Mouse (Mus musculus): ENCODE data around the gene Qpctl.
"Not testable (repeated sequence)": the region's sequence is repeated elsewhere in the genome, so short reads cannot be mapped to it uniquely, and the experiment has no call there.

Qpctl gene

GRCm38 (mm10) chr7:19162928-19163327 lies 13.8 kb upstream of the Qpctl start:
- no peak for DNase-seq

DNA sequence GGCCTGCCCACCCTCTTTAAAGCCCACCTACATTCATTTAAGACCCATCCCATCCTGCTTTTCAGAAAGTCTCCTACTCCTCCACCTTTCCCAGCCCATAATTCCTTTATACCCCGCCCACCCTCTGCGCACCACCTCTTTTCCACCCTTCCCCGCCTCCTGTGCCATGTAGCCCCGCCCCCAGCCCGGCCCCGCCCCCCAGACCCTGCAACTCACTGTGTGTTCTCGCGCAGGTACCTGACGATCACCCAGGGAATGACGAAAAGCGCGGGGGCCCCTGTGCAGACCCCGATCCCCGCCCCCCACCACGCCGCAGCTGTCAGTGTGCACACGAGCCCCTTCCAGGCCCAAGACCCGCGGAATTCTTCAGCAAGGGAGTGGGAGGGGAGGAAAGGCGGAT lies 11.0 kb upstream of the Qpctl start:
- no peak for DNase-seq

DNA sequence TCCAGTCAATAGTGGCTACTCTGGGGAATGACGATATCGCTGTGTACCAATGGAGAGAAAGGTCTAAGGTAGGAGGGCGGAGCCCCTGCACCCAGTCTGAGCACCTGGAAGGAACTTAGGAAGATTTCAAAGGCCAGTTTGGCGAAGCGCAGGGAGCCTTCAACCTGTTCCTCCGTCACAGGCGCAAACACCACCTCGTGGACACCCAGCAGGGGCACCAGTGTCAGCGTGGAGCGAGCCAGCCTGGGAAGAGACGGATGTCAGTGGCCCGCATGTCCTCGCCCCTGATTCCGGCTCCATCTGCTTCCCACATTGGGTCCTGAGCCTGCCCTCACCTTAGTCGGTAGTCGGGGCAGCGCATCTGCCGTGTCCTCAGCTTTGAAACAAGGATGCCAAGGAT lies 10.3 kb upstream of the Qpctl start:
- DNase-seq = peak in 1 of 2 experiments; percentile 25

GRCm38 (mm10) chr7:19158601-19159000 lies 9.5 kb upstream of the Qpctl start:
- no peak for DNase-seq

- peak; percentile 95 to 97 for DNase-seq
These were observed 8.2 kb upstream of the Qpctl start for GRCm38 (mm10) chr7:19157160-19157800.

GRCm38 (mm10) chr7:19155825-19156475 lies 6.9 kb upstream of the Qpctl start:
- DNase-seq = peak in 1 of 2 experiments; percentile 25

DNA sequence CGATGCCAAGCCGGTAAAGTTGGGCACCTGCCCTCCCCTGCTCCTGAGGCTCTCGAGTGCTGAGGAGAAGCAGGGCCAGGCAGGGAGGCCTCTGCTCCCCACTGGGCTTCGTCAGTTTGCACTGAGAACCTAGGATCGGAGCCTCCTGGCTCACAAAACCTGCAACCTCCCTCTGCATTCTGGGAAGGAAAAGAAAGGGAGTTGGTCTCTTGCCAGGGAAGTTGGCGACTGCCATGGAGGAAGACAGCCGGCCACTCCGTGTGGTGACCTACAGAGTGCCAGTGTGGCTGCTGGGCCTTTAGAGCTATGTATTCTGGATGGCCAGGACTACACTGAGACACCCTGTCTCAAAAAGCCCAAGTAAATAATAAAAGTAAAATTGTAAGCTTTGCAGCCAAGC lies 5.7 kb upstream of the Qpctl start:
- DNase-seq = no peak

DNA sequence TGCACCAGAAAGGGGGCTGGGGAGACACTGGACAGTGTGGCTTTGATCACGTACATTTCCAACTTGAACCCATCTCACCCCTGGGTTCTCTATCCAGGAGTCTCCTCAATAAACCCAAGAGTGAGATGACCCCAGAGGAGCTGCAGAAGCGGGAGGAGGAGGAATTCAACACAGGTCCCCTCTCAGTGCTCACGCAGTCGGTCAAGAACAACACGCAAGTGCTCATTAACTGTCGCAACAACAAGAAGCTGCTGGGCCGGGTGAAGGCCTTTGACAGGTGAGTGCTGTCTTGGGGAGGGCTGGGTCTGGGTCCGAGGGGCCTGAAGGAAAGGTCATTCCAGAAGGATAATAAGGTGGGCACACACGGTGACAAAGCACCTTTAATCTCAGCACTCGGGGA lies 2.0 kb upstream of the Qpctl start:
- DNase-seq = not testable (repeated sequence)

GRCm38 (mm10) chr7:19149626-19150025 lies 535 bp upstream of the Qpctl start, which contains the start of gene Snrpd2:
TSS of gene Snrpd2 (plus strand) at chr7:19149722.
- DNase-seq = peak; percentile 97 to 98

GRCm38 (mm10) chr7:19148180-19148874 lies 764 bp downstream of the Qpctl start:
- no peak for DNase-seq

- no peak for DNase-seq
These were observed 1.5 kb downstream of the Qpctl start for GRCm38 (mm10) chr7:19147497-19148045.

- no peak for DNase-seq
These were observed 2.3 kb downstream of the Qpctl start for GRCm38 (mm10) chr7:19146793-19147192.

DNA sequence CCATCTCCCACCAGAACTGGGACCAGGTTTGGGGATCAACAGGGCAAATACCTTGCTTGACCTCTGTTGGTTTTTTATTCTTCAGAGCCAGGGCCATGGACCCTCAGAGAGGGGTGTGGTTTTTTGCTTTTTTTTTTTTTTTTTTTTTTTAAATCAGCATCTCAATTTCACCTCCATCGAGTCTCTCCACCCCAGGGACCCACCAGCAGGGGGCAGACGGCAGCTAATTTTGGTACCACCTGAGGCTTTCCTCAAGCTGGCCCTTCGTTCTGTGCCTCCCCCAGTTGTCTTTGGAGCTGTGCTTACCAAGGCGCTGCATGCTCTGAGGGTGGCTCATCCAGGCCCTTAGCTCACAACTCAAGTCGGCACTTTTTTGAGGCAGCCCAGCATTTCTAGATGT lies 11.7 kb downstream of the Qpctl start:
- peak; percentile 44 to 49 for DNase-seq

DNA sequence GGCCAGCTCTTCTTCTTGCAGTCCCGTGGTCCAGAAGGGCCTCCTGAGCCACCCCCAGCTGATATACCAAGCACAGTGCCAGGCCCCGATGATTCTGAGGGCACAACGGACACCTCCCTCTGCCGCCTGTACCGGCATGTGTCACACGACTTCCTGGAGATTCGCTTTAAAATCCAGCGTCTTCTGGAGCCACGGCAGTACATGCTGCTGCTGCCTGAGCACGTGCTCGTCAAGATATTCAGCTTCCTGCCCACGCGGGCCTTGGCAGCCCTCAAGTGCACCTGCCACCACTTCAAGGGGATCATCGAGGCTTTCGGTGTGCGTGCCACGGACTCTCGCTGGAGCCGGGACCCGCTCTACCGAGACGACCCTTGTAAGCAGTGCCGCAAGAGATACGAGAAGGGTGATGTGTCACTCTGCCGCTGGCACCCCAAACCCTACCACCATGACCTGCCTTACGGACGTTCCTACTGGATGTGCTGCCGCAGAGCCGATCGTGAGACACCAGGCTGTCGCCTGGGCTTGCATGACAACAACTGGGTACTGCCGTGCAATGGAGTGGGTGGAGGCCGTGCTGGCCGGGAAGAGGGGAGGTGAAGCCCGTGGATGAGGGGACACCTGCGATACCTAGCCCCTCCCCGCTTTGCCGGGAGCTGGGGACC lies 12.3 kb downstream of the Qpctl start:
- no peak for DNase-seq

- DNase-seq = peak in 1 of 2 experiments; percentile 28
These were observed 12.9 kb downstream of the Qpctl start for GRCm38 (mm10) chr7:19136168-19136567.

DNA sequence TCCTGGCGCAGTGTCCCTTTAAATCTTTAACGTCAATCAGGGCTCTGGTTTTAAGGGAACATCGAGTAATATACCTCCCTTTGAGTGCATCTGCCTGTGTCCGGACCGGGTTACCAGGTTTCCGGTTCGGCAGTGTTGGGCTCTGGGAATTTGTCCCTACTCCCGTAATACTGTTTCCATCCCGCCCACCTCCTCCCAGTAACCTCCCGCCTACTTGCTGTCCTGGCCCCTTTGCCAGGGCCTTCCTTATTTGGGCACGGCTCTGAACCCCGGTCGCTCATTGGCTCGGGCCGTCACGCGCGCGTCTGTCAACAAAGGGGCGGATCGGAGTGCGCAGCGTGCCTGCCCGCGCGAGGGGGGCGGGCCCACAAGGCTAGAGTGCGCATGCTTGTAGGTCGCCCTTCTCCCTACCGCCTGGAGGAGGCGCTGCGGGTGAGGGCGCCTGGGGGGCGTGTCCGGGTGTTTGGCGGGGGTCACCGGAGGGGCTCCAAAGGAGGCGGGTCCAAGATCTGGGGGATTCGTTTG lies 17.7 kb downstream of the Qpctl start:
- peak; percentile 94 to 97 for DNase-seq

- no peak for DNase-seq
These were observed 18.4 kb downstream of the Qpctl start for GRCm38 (mm10) chr7:19130657-19131056.

DNA sequence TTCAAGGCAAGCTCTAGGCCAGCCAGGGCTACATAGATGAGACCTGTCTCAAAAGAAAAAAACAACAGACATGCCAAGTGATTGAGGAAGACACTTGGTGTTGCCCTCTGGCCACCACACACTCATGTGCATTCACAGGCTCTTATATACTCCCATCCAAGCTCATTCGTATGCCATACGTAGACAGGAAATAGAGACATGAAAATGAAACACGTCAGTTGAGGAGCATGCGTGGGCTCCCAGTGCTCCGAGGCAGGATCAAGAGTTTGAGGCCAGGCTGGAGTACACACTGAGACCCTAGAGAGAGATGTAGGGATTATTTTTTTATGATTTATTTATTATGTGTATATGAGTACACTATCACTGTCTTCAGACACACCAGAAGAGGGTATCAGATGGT lies 19.7 kb downstream of the Qpctl start:
- no peak for DNase-seq

- no peak for DNase-seq
These were observed 21.3 kb downstream of the Qpctl start for GRCm38 (mm10) chr7:19127744-19128143.

GRCm38 (mm10) chr7:19124713-19125112 lies 24.4 kb downstream of the Qpctl start:
- no peak for DNase-seq

GRCm38 (mm10) chr7:19121686-19122085 lies 27.4 kb downstream of the Qpctl start:
- no peak for DNase-seq

- DNase-seq = peak; percentile 90 to 97
These were observed 29.3 kb downstream of the Qpctl start, which contains the start of gene Fbxo46 for GRCm38 (mm10) chr7:19119631-19120429. TSS of gene Fbxo46 (plus strand) at chr7:19119859.
